Mouse (Mus musculus) forelimb bud, embryonic 11.5 days (tissue): Measurements from ENCODE around the gene Nr0b2.
A peak's percentile ranks its signal among the peaks of the same experiment; 100 is the strongest.

Experiments used
- DNase-seq: peaks from one replicate; pipeline ENCODE4 v3.0.0-alpha.2; 2012; ENCODE audit warnings: low read depth, low spot score

Nr0b2 gene

GRCm38 (mm10) chr4:133561622-133562021 is 8.4 kb downstream of the Nr0b2 start:
- no peak for DNase-seq

- DNase-seq = no peak
Observed at GRCm38 (mm10) chr4:133563123-133563571, 10.0 kb downstream of the Nr0b2 start.

- no peak for DNase-seq
Observed at GRCm38 (mm10) chr4:133567251-133567650, 14.1 kb downstream of the Nr0b2 start.

GRCm38 (mm10) chr4:133569291-133570065 is 16.3 kb downstream of the Nr0b2 start:
- no peak for DNase-seq

- DNase-seq = no peak
Observed at GRCm38 (mm10) chr4:133570066-133570466, 16.9 kb downstream of the Nr0b2 start.

- peak; percentile 93 for DNase-seq
Observed at GRCm38 (mm10) chr4:133574070-133574842, 21.1 kb downstream of the Nr0b2 start, which contains the start of gene Gpatch3. TSS of gene Gpatch3 (plus strand) at chr4:133574745.

GRCm38 (mm10) chr4:133574843-133575202 is 21.6 kb downstream of the Nr0b2 start:
- DNase-seq = no peak

- no peak for DNase-seq
Observed at GRCm38 (mm10) chr4:133577983-133578382, 24.8 kb downstream of the Nr0b2 start.

GRCm38 (mm10) chr4:133583690-133584058 is 30.5 kb downstream of the Nr0b2 start:
- DNase-seq = no peak

GRCm38 (mm10) chr4:133584059-133584951 is 31.1 kb downstream of the Nr0b2 start, which contains the start of gene Gpn2:
TSS of gene Gpn2 (plus strand) at chr4:133584362.
- peak; percentile 78 for DNase-seq

GRCm38 (mm10) chr4:133592570-133592969 is 39.4 kb downstream of the Nr0b2 start:
- peak; percentile 62 for DNase-seq

GRCm38 (mm10) chr4:133595538-133595937 is 42.4 kb downstream of the Nr0b2 start:
- DNase-seq = no peak

GRCm38 (mm10) chr4:133596084-133596483 is 42.9 kb downstream of the Nr0b2 start:
- no peak for DNase-seq

- DNase-seq = no peak
Observed at GRCm38 (mm10) chr4:133598616-133599015, 45.4 kb downstream of the Nr0b2 start.

- no peak for DNase-seq
Observed at GRCm38 (mm10) chr4:133599116-133599515, 45.9 kb downstream of the Nr0b2 start.

GRCm38 (mm10) chr4:133599571-133600073 is 46.4 kb downstream of the Nr0b2 start:
- peak; percentile 80 for DNase-seq

GRCm38 (mm10) chr4:133600306-133600705 is 47.1 kb downstream of the Nr0b2 start:
- DNase-seq = no peak

- peak; percentile 51 for DNase-seq
Observed at GRCm38 (mm10) chr4:133601721-133602218, 48.6 kb downstream of the Nr0b2 start, which contains the start of gene Sfn. TSS of gene Sfn (minus strand) at chr4:133602168.

- no peak for DNase-seq
Observed at GRCm38 (mm10) chr4:133603056-133603455, 49.9 kb downstream of the Nr0b2 start.

- DNase-seq = no peak
Observed at GRCm38 (mm10) chr4:133604175-133604574, 51.0 kb downstream of the Nr0b2 start.

- DNase-seq = no peak
Observed at GRCm38 (mm10) chr4:133604856-133605255, 51.7 kb downstream of the Nr0b2 start.
